Mouse (Mus musculus) myocyte (in vitro differentiated cells): ENCODE results near the gene Psmc3ip. TPM values are rescaled to one million over a fixed set of nuclear protein-coding genes. Genes with fewer than 3 reads are reported as not detected.

ENCODE experiments used
- H3K27me3 ChIP-seq: one replicate; pipeline ENCODE4 v1.6.1; 2011; ENCODE audit not compliant: control insufficient read depth, insufficient read depth, insufficient read length
- H3K36me3 ChIP-seq: one replicate; pipeline ENCODE4 v1.6.1; 2011; ENCODE audit not compliant: control insufficient read depth, insufficient read depth
- H3K4me2 ChIP-seq: one replicate; pipeline ENCODE4 v1.6.1; 2011; ENCODE audit warnings: low read depth, control low read depth
- H3K4me3 ChIP-seq: one replicate; pipeline ENCODE4 v1.5.1; 2011; ENCODE audit warnings: mild to moderate bottlenecking, control low read depth, moderate library complexity
- H3K79me2 ChIP-seq: one replicate; pipeline ENCODE4 v1.6.1; 2011; ENCODE audit not compliant: control insufficient read depth, insufficient read depth
- H3ac ChIP-seq: one replicate; pipeline ENCODE4 v1.6.1; 2011; ENCODE audit not compliant: control insufficient read depth, insufficient read length
- CEBPB ChIP-seq: IDR thresholded peaks from 2 replicates; pipeline ENCODE4 v1.6.1; 2011; ENCODE audit warnings: mild to moderate bottlenecking, moderate library complexity; ENCODE audit not compliant: poor library complexity, insufficient read depth, severe bottlenecking
- E2F4 ChIP-seq: IDR thresholded peaks from one replicate; pipeline ENCODE4 v1.6.1; 2011; ENCODE audit warnings: mild to moderate bottlenecking, control low read depth, moderate library complexity; ENCODE audit not compliant: insufficient read depth
- MAX ChIP-seq: IDR thresholded peaks from one replicate; pipeline ENCODE4 v1.6.1; 2011; ENCODE audit warnings: low read depth, mild to moderate bottlenecking, control low read depth
- MYOD1 ChIP-seq, 3 experiments: IDR thresholded peaks; one replicate each; pipeline ENCODE4 v1.6.1; 2011; ENCODE audit warnings: control low read depth in 2 of 3, low read depth in 2 of 3, mild to moderate bottlenecking in 2 of 3, moderate library complexity in 1 of 3; ENCODE audit not compliant: insufficient read length in 2 of 3, control insufficient read depth in 1 of 3
- MYOG ChIP-seq, 3 experiments: IDR thresholded peaks; one replicate each; pipeline ENCODE4 v1.6.1; 2011; ENCODE audit warnings: control low read depth in 2 of 3, low read depth in 2 of 3, mild to moderate bottlenecking in 2 of 3; ENCODE audit not compliant: insufficient read length in 2 of 3, control insufficient read depth in 1 of 3, insufficient read depth in 1 of 3
- POLR2A ChIP-seq: IDR thresholded peaks from one replicate; pipeline ENCODE4 v1.6.1; 2011; ENCODE audit warnings: low read depth, mild to moderate bottlenecking, control low read depth, moderate library complexity; ENCODE audit not compliant: insufficient read length
- POLR2AphosphoS2 ChIP-seq: IDR thresholded peaks from one replicate; pipeline ENCODE4 v1.6.1; 2011; ENCODE audit warnings: low read depth, control low read depth; ENCODE audit not compliant: insufficient read length
- REST ChIP-seq: IDR thresholded peaks from one replicate; pipeline ENCODE4 v1.6.1; 2011; ENCODE audit warnings: mild to moderate bottlenecking, control low read depth, moderate library complexity; ENCODE audit not compliant: insufficient read depth, insufficient read length
- SRF ChIP-seq: IDR thresholded peaks from one replicate; pipeline ENCODE4 v1.6.1; 2011; ENCODE audit warnings: low read depth; ENCODE audit not compliant: control insufficient read depth, insufficient read length
- TCF12 ChIP-seq: IDR thresholded peaks from one replicate; pipeline ENCODE4 v1.6.1; 2011; ENCODE audit warnings: mild to moderate bottlenecking, control low read depth; ENCODE audit not compliant: poor library complexity, insufficient read depth, severe bottlenecking
- TCF3 ChIP-seq: IDR thresholded peaks from one replicate; pipeline ENCODE4 v1.6.1; 2011; ENCODE audit warnings: low read depth, control low read depth; ENCODE audit not compliant: insufficient read length
- USF1 ChIP-seq: IDR thresholded peaks from one replicate; pipeline ENCODE4 v1.6.1; 2011; ENCODE audit warnings: low read depth, mild to moderate bottlenecking, control low read depth, moderate library complexity
- polyA plus RNA-seq: library from polyadenylated mRNA; unstranded; fragments of >200 nt; fragmentation: generic; extraction: Trizol; gene quantifications from one replicate; pipeline ENCODE4 v1.2.1, GENCODE M21; 2012; ENCODE audit warnings: missing spikeins

Psmc3ip gene
- polyA plus RNA-seq, 1 experiment, result 7.1 TPM

- H3K27me3 ChIP-seq, result no peaks in the 10 kb centered on the region
- peak overlapping the region; percentile 43 for H3K4me2 ChIP-seq
- no peaks in the 10 kb centered on the region for H3K79me2 ChIP-seq
- H3K4me3 ChIP-seq, result no peak overlapping the region
- no peaks in the 10 kb centered on the region for H3K36me3 ChIP-seq
- H3ac ChIP-seq, result peak overlapping the region; percentile 7
- TF ChIP-seq TCF12, result no peak
- TF ChIP-seq CEBPB, result no peak
- no peak for TF ChIP-seq SRF
- no peak for TF ChIP-seq REST
- TF ChIP-seq TCF3, result no peak
- TF ChIP-seq MAX, result no peak
- no peak for TF ChIP-seq E2F4
- TF ChIP-seq POLR2A, result no peak
- TF ChIP-seq POLR2AphosphoS2, result no peak
- no peak for TF ChIP-seq MYOD1 (IDR thresholded peaks at IDR 0.05; ENCODE audit: control insufficient read depth in 1 of 3, insufficient read length in 2 of 3, low read depth in 2 of 3)
- TF ChIP-seq USF1, result no peak
- no peak for TF ChIP-seq MYOG (IDR thresholded peaks at IDR 0.05; ENCODE audit: control insufficient read depth in 1 of 3, insufficient read depth in 1 of 3, insufficient read length in 2 of 3, low read depth in 2 of 3)
Observed at GRCm38 (mm10) chr11:101062971-101063675, 32.1 kb downstream of the Psmc3ip start.

- Histone ChIP-seq H3K4me2 (peak overlapping the region; percentile 3), H3K4me3 (no peak overlapping the region), H3K79me2 (no peaks in the 10 kb centered on the region), H3K27me3 (no peaks in the 10 kb centered on the region), H3ac (peak overlapping the region; percentile 7), H3K36me3 (no peaks in the 10 kb centered on the region)
- peak in 2 of 3 experiments; percentile 5 to 68 for TF ChIP-seq MYOD1 (IDR thresholded peaks at IDR 0.05; ENCODE audit: control insufficient read depth in 1 of 3, insufficient read length in 2 of 3, low read depth in 2 of 3)
- TF ChIP-seq TCF12, result peak; percentile 30
- TF ChIP-seq MAX, result no peak
- peak; percentile 43 for TF ChIP-seq POLR2AphosphoS2
- no peak for TF ChIP-seq SRF
- TF ChIP-seq POLR2A, result peak; percentile 52
- peak in 2 of 3 experiments; percentile 52 to 64 for TF ChIP-seq MYOG (IDR thresholded peaks at IDR 0.05; ENCODE audit: control insufficient read depth in 1 of 3, insufficient read depth in 1 of 3, insufficient read length in 2 of 3, low read depth in 2 of 3)
Observed at GRCm38 (mm10) chr11:101062165-101062884, 32.9 kb downstream of the Psmc3ip start.

GRCm38 (mm10) chr11:101061049-101061448 is 34.2 kb downstream of the Psmc3ip start:
- Histone ChIP-seq H3K79me2 (no peaks in the 10 kb centered on the region), H3K4me3 (no peak overlapping the region), H3K36me3 (no peaks in the 10 kb centered on the region), H3ac (no peak overlapping the region), H3K4me2 (no peak overlapping the region), H3K27me3 (no peaks in the 10 kb centered on the region)
- TF ChIP-seq POLR2A (no peak), TCF12 (no peak), SRF (no peak), TCF3 (no peak), REST (no peak), E2F4 (no peak), MAX (no peak), MYOG (IDR thresholded peaks at IDR 0.05; ENCODE audit: control insufficient read depth in 1 of 3, insufficient read depth in 1 of 3, insufficient read length in 2 of 3, low read depth in 2 of 3) (no peak), POLR2AphosphoS2 (no peak), MYOD1 (IDR thresholded peaks at IDR 0.05; ENCODE audit: control insufficient read depth in 1 of 3, insufficient read length in 2 of 3, low read depth in 2 of 3) (no peak), CEBPB (no peak), USF1 (no peak)

GRCm38 (mm10) chr11:101060126-101060525 is 35.1 kb downstream of the Psmc3ip start:
- no peaks in the 10 kb centered on the region for H3K27me3 ChIP-seq
- no peak overlapping the region for H3ac ChIP-seq
- TF ChIP-seq MYOD1 (IDR thresholded peaks at IDR 0.05; ENCODE audit: control insufficient read depth in 1 of 3, insufficient read length in 2 of 3, low read depth in 2 of 3) (no peak), SRF (peak; percentile 98), MYOG (IDR thresholded peaks at IDR 0.05; ENCODE audit: control insufficient read depth in 1 of 3, insufficient read depth in 1 of 3, insufficient read length in 2 of 3, low read depth in 2 of 3) (no peak), TCF3 (no peak), E2F4 (no peak)
- H3K4me3 ChIP-seq, result no peak overlapping the region
- H3K4me2 ChIP-seq, result peak overlapping the region; percentile 69
- no peaks in the 10 kb centered on the region for H3K36me3 ChIP-seq
- no peaks in the 10 kb centered on the region for H3K79me2 ChIP-seq
